Comparison of ENCODE assay signal across 8 mouse cellular contexts in genomic region chr6:30304399-30304917, GRCm38 (mm10). TPM values are rescaled to one million over a fixed set of nuclear protein-coding genes. Genes with fewer than 3 reads are reported as not detected.
A peak's percentile ranks its signal among the peaks of the same experiment; 100 is the strongest.
DNase-seq lines count a peak whose midpoint lies in the region; ATAC-seq lines count a peak whose summit lies in the region.

Gene Ube2h (minus strand): TSS chr6:30304539.

- H3K27ac ChIP-seq in brown adipose tissue, adult 24 weeks (replicated peaks; ENCODE audit: low read depth, low read length), result peak within 1 kb of the TSS; percentile 86
- H3K27ac ChIP-seq in heart, embryonic 14.5 days (replicated peaks in 1 of 2; ENCODE audit: control insufficient read depth in 1 of 2, insufficient read depth in 1 of 2, low read depth in 2 of 2, low read length in 2 of 2), result peak within 1 kb of the TSS; percentile 93 to 96
- H3K27ac ChIP-seq in liver, embryonic 13.5 days, result peak within 1 kb of the TSS; percentile 98
- H3K27ac ChIP-seq in stomach, embryonic 16.5 days (ENCODE audit: low read length), result peak within 1 kb of the TSS; percentile 88

- peak; percentile 86 for ATAC-seq in heart, embryonic 14.5 days (ENCODE audit: insufficient number of reproducible peaks, insufficient read depth, low FRiP score, low read depth)
- ATAC-seq in liver, embryonic 13.5 days (ENCODE audit: low read depth), result peak; percentile 73
- peak; percentile 93 for ATAC-seq in stomach, embryonic 16.5 days (ENCODE audit: insufficient read depth, low FRiP score)

- no peaks in the 10 kb centered on the region for H3K36me3 ChIP-seq in heart, embryonic 14.5 days (ENCODE audit: control insufficient read depth, insufficient read depth, low read length)
- no peaks in the 10 kb centered on the region for H3K36me3 ChIP-seq in liver, embryonic 13.5 days
- no peaks in the 10 kb centered on the region for H3K36me3 ChIP-seq in stomach, embryonic 16.5 days (ENCODE audit: control insufficient read depth, insufficient read depth, low read length)

- no peaks in the 10 kb centered on the region for H3K9me3 ChIP-seq in heart, embryonic 14.5 days (ENCODE audit: control insufficient read depth, low read length)
- H3K9me3 ChIP-seq in liver, embryonic 13.5 days (replicated peaks), result no peaks in the 10 kb centered on the region
- H3K9me3 ChIP-seq in stomach, embryonic 16.5 days (replicated peaks; ENCODE audit: control insufficient read depth, low read length), result no peaks in the 10 kb centered on the region

- H3K9ac ChIP-seq in heart, embryonic 14.5 days (ENCODE audit: low read length), result peak within 1 kb of the TSS; percentile 92
- H3K9ac ChIP-seq in liver, embryonic 13.5 days, result peak within 1 kb of the TSS; percentile 91
- peak within 1 kb of the TSS; percentile 86 for H3K9ac ChIP-seq in stomach, embryonic 16.5 days (ENCODE audit: low read length)

- DNase-seq in CD4-positive, CD25-positive, alpha-beta regulatory T cell, adult 2 months (ENCODE audit: low read depth, low spot score), result peak; percentile 99
- DNase-seq in fibroblast of lung, adult 2 months (ENCODE audit: low read depth), result peak; percentile 94
- DNase-seq in kidney, postnatal 14 days, result peak; percentile 99
- peak; percentile 99 for DNase-seq in liver, embryonic 13.5 days
- peak; percentile 100 for DNase-seq in neural tube, embryonic 10.5 days (ENCODE audit: extremely low spot score, low spot score)

- H3K4me1 ChIP-seq in brown adipose tissue, adult 24 weeks (ENCODE audit: control insufficient read depth, insufficient read depth, insufficient read length, low read length), result peaks cover 6% of the 10 kb centered on the region
- peaks cover 15 to 40% of the 10 kb centered on the region in 2 experiments for H3K4me1 ChIP-seq in heart, embryonic 14.5 days (ENCODE audit: control insufficient read depth in 2 of 2, insufficient read depth in 2 of 2, low read length in 2 of 2)
- H3K4me1 ChIP-seq in liver, embryonic 13.5 days (replicated peaks), result peaks cover 86% of the 10 kb centered on the region
- peaks cover 32% of the 10 kb centered on the region for H3K4me1 ChIP-seq in stomach, embryonic 16.5 days (ENCODE audit: control insufficient read depth, insufficient read depth, low read length)

- WGBS in heart, embryonic 14.5 days, result under 1% methylated on average over 30 of the region's 33 CpGs
- 1% methylated on average over 33 of the region's 33 CpGs for WGBS in liver, embryonic 13.5 days (ENCODE audit: insufficient replicate concordance)
- WGBS in stomach, embryonic 16.5 days, result under 1% methylated on average over 33 of the region's 33 CpGs

- H3K27me3 ChIP-seq in heart, embryonic 14.5 days (ENCODE audit: control insufficient read depth, insufficient read depth, low read length), result no peaks in the 10 kb centered on the region
- H3K27me3 ChIP-seq in liver, embryonic 13.5 days, result no peaks in the 10 kb centered on the region
- H3K27me3 ChIP-seq in stomach, embryonic 16.5 days (ENCODE audit: control insufficient read depth, insufficient read depth, low read length), result no peaks in the 10 kb centered on the region

- H3K4me3 ChIP-seq in brown adipose tissue, adult 24 weeks (ENCODE audit: insufficient read depth, low read depth, low read length), result peak within 1 kb of the TSS; percentile 65
- H3K4me3 ChIP-seq in heart, embryonic 14.5 days (ENCODE audit: control insufficient read depth in 1 of 2, insufficient read depth in 1 of 2, low read depth in 1 of 2, low read length in 2 of 2), result peak within 1 kb of the TSS; percentile 83 to 87
- peak within 1 kb of the TSS; percentile 78 for H3K4me3 ChIP-seq in liver, embryonic 13.5 days (replicated peaks)
- H3K4me3 ChIP-seq in stomach, embryonic 16.5 days (replicated peaks; ENCODE audit: low read length), result peak within 1 kb of the TSS; percentile 76

- peak within 1 kb of the TSS; percentile 78 for H3K4me2 ChIP-seq in heart, embryonic 14.5 days (ENCODE audit: low read length)
- peak within 1 kb of the TSS; percentile 87 for H3K4me2 ChIP-seq in liver, embryonic 13.5 days
- H3K4me2 ChIP-seq in stomach, embryonic 16.5 days (ENCODE audit: low read depth, low read length), result peak within 1 kb of the TSS; percentile 84

RNA-seq across cellular contexts. Expression of gene Ube2h, which starts in this region (rescaled TPM):
- 58.7 and 69.2 TPM in 2 replicates for polyA plus RNA-seq in brown adipose tissue, adult 24 weeks (2012; ENCODE audit: insufficient read depth, insufficient read length, missing spikeins)
- polyA plus RNA-seq in heart, embryonic 14.5 days (2014; fragmentation: Nextera tagmentation; extraction: Ambion mirVana), result 63.6 and 65.7 TPM in 2 replicates
- 25.4 and 28.5 TPM in 2 replicates for polyA plus RNA-seq in liver, embryonic 13.5 days (2015; fragmentation: Nextera tagmentation; extraction: Ambion mirVana)
- 45.3 and 47.6 TPM in 2 replicates for polyA plus RNA-seq in stomach, embryonic 16.5 days (2015; fragmentation: Nextera tagmentation; extraction: Ambion mirVana)

Comparison
In these comparisons a context has a peak if more than half of its experiments do, and no peak if none do; other contexts are left out.
1. Peak in every context shown above with its lines: DNase-seq, ATAC-seq, H3K4me3 ChIP-seq and H3K27ac ChIP-seq.